Mouse (Mus musculus): ENCODE data around the gene Spon1.
A peak's percentile ranks its signal among the peaks of the same experiment; 100 is the strongest.

Spon1 gene

GRCm38 (mm10) chr7:114087341-114087740 is 321.5 kb downstream of the Spon1 start:
- no peak for DNase-seq (ENCODE audit: low read depth, low spot score)

GRCm38 (mm10) chr7:114087986-114088385 is 322.2 kb downstream of the Spon1 start:
- no peak for DNase-seq (ENCODE audit: low read depth, low spot score)

- no peak for DNase-seq (ENCODE audit: low read depth, low spot score)
These were observed 323.1 kb downstream of the Spon1 start for GRCm38 (mm10) chr7:114088918-114089317.

- DNase-seq (ENCODE audit: low read depth, low spot score) = peak; percentile 57
These were observed 324.4 kb downstream of the Spon1 start for GRCm38 (mm10) chr7:114090231-114090630.

GRCm38 (mm10) chr7:114090892-114091545 is 325.2 kb downstream of the Spon1 start:
- DNase-seq (ENCODE audit: low read depth, low spot score) = no peak

Measured in 3T3-L1 (cell line).